Mouse (Mus musculus) liver, postnatal 0 days (tissue): Measurements from ENCODE around the gene Speg.

Source experiments
- CTCF ChIP-seq: sonication (generic); IDR thresholded peaks from 2 replicates; pipeline ENCODE4 v1.5.1; 2016; ENCODE audit warnings: antibody characterized with exemption, low read depth
- EP300 ChIP-seq: IDR thresholded peaks from 2 replicates; pipeline ENCODE4 v1.6.1; 2016; ENCODE audit warnings: antibody characterized with exemption, low read depth, mild to moderate bottlenecking

GRCm38 (mm10) chr1:75379931-75380330, 4.8 kb downstream of the Speg start:
- TF ChIP-seq CTCF = no peak
- no peak for TF ChIP-seq EP300
